Mouse (Mus musculus) intestine, embryonic 16.5 days (tissue): ENCODE results near the gene Ifnlr1. TPM values are rescaled to one million over a fixed set of nuclear protein-coding genes. Genes with fewer than 3 reads are reported as not detected.

Experiments used
- ATAC-seq: fragments of 200-750 bp; cut with Nextera tagmentation; 2 replicates; pipeline ENCODE4 v1.8.0; 2017; ENCODE audit warnings: moderate TSS enrichment, moderate library complexity
- H3K27ac ChIP-seq: fragments of 300-500 bp; sonication (generic); 2 replicates; pipeline ENCODE4 v1.5.1; 2014; ENCODE audit warnings: mild to moderate bottlenecking, low read length
- H3K27me3 ChIP-seq: fragments of 300-500 bp; sonication (generic); replicated peaks from 2 replicates; pipeline ENCODE4 v1.6.1; 2014; ENCODE audit warnings: low read length, control low read depth, mixed read lengths; ENCODE audit not compliant: control insufficient read depth, insufficient read depth
- H3K36me3 ChIP-seq: fragments of 300-500 bp; sonication (generic); 2 replicates; pipeline ENCODE4 v1.6.1; 2014; ENCODE audit warnings: low read length, control low read depth; ENCODE audit not compliant: control insufficient read depth, insufficient read depth
- H3K4me1 ChIP-seq: fragments of 300-500 bp; sonication (generic); 2 replicates; pipeline ENCODE4 v1.6.1; 2014; ENCODE audit warnings: low read length, control low read depth, mixed read lengths; ENCODE audit not compliant: control insufficient read depth, insufficient read depth
- H3K4me2 ChIP-seq: fragments of 300-500 bp; sonication (generic); 2 replicates; pipeline ENCODE4 v1.6.1; 2014; ENCODE audit warnings: low read depth, low read length, control low read depth
- H3K4me3 ChIP-seq: fragments of 300-500 bp; sonication (generic); 2 replicates; pipeline ENCODE4 v1.5.1; 2014; ENCODE audit warnings: mild to moderate bottlenecking, low read length
- H3K9ac ChIP-seq: fragments of 300-500 bp; sonication (generic); 2 replicates; pipeline ENCODE4 v1.6.1; 2014; ENCODE audit warnings: low read depth, low read length
- H3K9me3 ChIP-seq: fragments of 300-500 bp; sonication (generic); 2 replicates; pipeline ENCODE4 v1.6.1; 2016; ENCODE audit warnings: low read length, control low read depth; ENCODE audit not compliant: control insufficient read depth
- WGBS: fragments of 180-500 bp; shearing (Covaris S2); extraction: QIAGEN DNeasy Blood & Tissue Kit; methylation state at CpG from one replicate; pipeline ENCODE4 v1.1.7; 2014; 5-methylcytosine and 5-hydroxymethylcytosine counted together
- polyA plus RNA-seq: library from polyadenylated mRNA; unstranded; fragments of >200 nt; fragmentation: Nextera tagmentation; extraction: Ambion mirVana; gene quantifications from 2 replicates; pipeline ENCODE4 v1.2.1, GENCODE M21; 2015

Gene Ifnlr1
- polyA plus RNA-seq, 1 experiment from 2014 or later: 4.3 TPM

DNA sequence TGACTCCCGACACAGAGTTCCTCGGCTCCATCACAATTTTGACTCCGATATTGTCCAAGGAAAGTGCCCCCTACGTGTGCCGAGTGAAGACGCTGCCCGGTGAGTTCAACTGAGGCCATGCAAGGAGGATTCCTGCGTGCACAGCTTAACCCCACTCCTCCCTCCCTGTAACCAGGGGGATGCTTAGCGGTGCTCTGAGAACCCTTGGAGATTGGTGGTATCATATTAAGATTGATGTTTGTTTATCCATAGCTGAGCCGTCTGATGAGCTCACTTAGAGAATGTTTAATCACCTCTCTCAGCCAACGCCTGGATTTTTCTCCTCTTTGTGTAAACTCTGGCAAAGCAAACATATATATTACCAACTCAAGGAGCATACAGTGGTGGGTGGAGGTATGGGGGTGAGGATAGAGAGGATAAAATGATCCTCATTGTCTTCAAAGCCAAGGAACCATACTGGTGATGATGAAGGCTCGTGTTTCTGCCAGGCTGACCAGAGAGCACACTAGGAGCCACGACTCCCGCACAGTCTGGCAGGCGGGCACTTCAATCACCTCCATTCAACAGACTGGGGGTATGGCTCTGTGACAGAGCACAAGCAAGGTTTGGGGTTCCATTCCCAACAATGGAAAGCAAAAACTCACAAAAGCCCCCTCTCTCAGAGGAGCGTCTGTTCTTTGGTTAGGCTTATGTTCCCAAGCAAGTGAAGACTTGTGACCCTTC, 58.8 kb downstream of the Ifnlr1 start:
- no peak overlapping the region; the same call in 1 of the 2 replicates for H3K4me2 ChIP-seq

GRCm38 (mm10) chr4:135745613-135746012, 59.5 kb downstream of the Ifnlr1 start:
- peak overlapping the region; percentile 36; the same call in 1 of the 2 replicates for H3K27ac ChIP-seq
- no peak overlapping the region for H3K4me2 ChIP-seq
- peaks cover 36% of the 10 kb centered on the region for H3K4me1 ChIP-seq
- ATAC-seq: peak; percentile 23
- H3K9ac ChIP-seq: no peak overlapping the region
- 60% methylated on average over 10 of the region's 10 CpGs for WGBS
- H3K36me3 ChIP-seq: no peaks in the 10 kb centered on the region
- H3K4me3 ChIP-seq: no peak overlapping the region
- no peaks in the 10 kb centered on the region for H3K27me3 ChIP-seq
- no peaks in the 10 kb centered on the region for H3K9me3 ChIP-seq

More for the DNA sequence above, 58.8 kb downstream of the Ifnlr1 start:
- Histone ChIP-seq H3K36me3 (no peaks in the 10 kb centered on the region), H3K27me3 (no peaks in the 10 kb centered on the region), H3K4me3 (no peak overlapping the region), H3K9me3 (no peaks in the 10 kb centered on the region), H3K27ac (peak overlapping the region; percentile 36), H3K4me1 (peaks cover 32% of the 10 kb centered on the region), H3K9ac (no peak overlapping the region)
- peak; percentile 27; the same call in 1 of the 2 replicates for ATAC-seq
- 24% methylated on average over 16 of the region's 16 CpGs for WGBS

DNA sequence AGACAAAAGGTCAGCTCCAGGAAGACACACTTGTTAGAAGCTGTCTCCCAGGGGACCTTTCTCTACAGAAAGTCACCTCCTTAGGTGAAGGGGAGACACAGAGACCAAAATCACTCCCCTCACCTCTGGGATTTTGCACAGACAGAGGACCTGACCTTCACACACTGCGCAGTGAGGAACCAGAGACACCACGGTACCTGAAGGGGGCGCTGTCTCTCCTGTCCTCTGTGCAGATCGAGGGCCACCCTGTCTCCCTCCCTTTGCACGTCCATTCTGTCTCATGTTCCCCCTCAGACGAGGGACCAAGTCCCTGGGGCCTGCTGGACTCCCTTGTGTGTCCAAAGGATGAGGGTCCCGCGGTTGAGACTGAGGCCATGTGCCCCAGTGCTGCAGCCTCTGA, 64.8 kb downstream of the Ifnlr1 start:
- Histone ChIP-seq H3K4me1 (peaks cover 35% of the 10 kb centered on the region), H3K27me3 (no peaks in the 10 kb centered on the region), H3K27ac (peak overlapping the region; percentile 95), H3K36me3 (peaks cover 14% of the 10 kb centered on the region), H3K4me2 (no peak overlapping the region), H3K9me3 (peaks cover 8% of the 10 kb centered on the region; the same call in 1 of the 2 replicates), H3K4me3 (no peak overlapping the region), H3K9ac (peak overlapping the region; percentile 45; the same call in 1 of the 2 replicates)
- ATAC-seq: no peak
- WGBS: 79% methylated on average over 8 of the region's 8 CpGs

DNA sequence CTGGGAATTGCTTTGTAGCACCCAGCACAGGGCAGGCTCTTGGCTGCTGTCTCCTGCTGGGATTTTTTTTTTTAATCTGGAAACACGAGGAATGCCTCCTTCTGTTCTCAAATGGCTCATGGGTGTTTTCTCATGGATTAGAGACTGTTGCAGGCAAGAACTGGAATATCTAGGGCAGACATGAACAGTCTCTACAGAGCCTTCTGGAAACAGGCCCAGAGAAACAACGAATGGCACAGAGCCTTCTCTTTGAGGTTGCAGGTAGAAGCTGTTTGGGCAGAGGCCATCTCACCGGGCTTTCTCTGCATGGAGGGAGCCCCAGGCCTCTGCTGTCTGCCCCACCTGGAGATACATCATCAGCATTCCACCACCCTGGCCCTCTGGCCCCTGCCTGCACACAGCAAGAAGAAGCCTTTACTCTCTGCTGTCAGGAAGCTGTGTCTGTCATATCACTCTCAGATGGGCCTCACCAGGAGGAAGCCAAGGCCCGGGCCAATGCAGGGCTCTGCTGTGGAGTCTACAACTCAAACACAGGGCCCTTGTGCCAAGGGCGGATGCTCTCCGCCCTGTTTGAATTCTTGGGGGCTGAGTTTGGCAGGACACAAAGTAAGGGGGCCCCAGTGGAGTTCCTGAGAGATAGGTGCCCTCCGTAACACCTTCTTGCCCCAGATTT, 66.2 kb downstream of the Ifnlr1 start:
- no peak overlapping the region for H3K4me3 ChIP-seq
- peaks cover 27% of the 10 kb centered on the region for H3K4me1 ChIP-seq
- peaks cover 8% of the 10 kb centered on the region; the same call in 1 of the 2 replicates for H3K9me3 ChIP-seq
- peak; percentile 83 for ATAC-seq
- peak overlapping the region; percentile 45 for H3K9ac ChIP-seq
- peaks cover 14% of the 10 kb centered on the region for H3K36me3 ChIP-seq
- H3K27me3 ChIP-seq: no peaks in the 10 kb centered on the region
- peak overlapping the region; percentile 25; the same call in 1 of the 2 replicates for H3K4me2 ChIP-seq
- H3K27ac ChIP-seq: peak overlapping the region; percentile 95
- WGBS: 44% methylated on average over 7 of the region's 7 CpGs

GRCm38 (mm10) chr4:135752779-135753164, 66.7 kb downstream of the Ifnlr1 start:
- peaks cover 14% of the 10 kb centered on the region for H3K36me3 ChIP-seq
- no peaks in the 10 kb centered on the region for H3K27me3 ChIP-seq
- H3K9me3 ChIP-seq: peaks cover 8% of the 10 kb centered on the region; the same call in 1 of the 2 replicates
- peak; percentile 96 for ATAC-seq
- H3K4me2 ChIP-seq: peak overlapping the region; percentile 25; the same call in 1 of the 2 replicates
- H3K9ac ChIP-seq: peak overlapping the region; percentile 45; the same call in 1 of the 2 replicates
- peaks cover 27% of the 10 kb centered on the region for H3K4me1 ChIP-seq
- peak overlapping the region; percentile 95 for H3K27ac ChIP-seq
- WGBS: 38% methylated on average over 8 of the region's 8 CpGs
- H3K4me3 ChIP-seq: no peak overlapping the region

Other genes with a start within 250 kb of the Ifnlr1 start
- gene Stpg1, start 191.5 kb upstream of the Ifnlr1 start, polyA plus RNA-seq: 0.27 and 0.29 TPM in 2 replicates
- gene Nipal3, start 191.2 kb upstream of the Ifnlr1 start, polyA plus RNA-seq: 5.2 and 5.6 TPM in 2 replicates
- 2.5 and 2.9 TPM in 2 replicates for gene Grhl3, start 112.7 kb upstream of the Ifnlr1 start, polyA plus RNA-seq
- 6.6 and 7.9 TPM in 2 replicates for gene Il22ra1, start 41.9 kb downstream of the Ifnlr1 start, polyA plus RNA-seq
- 0.88 and 1.1 TPM in 2 replicates for gene Myom3, start 73.4 kb downstream of the Ifnlr1 start, polyA plus RNA-seq
- 146 and 157 TPM in 2 replicates for gene Srsf10, start 169.5 kb downstream of the Ifnlr1 start, polyA plus RNA-seq
- gene Pnrc2, start 187.6 kb downstream of the Ifnlr1 start, polyA plus RNA-seq: 165 and 171 TPM in 2 replicates
- gene Cnr2, start 209.1 kb downstream of the Ifnlr1 start, polyA plus RNA-seq: 0.43 and 0.66 TPM in 2 replicates
- gene Fuca1, start 234.4 kb downstream of the Ifnlr1 start, polyA plus RNA-seq: 214 and 254 TPM in 2 replicates